Mouse (Mus musculus) lung, postnatal 0 days (tissue): Measurements from ENCODE around the gene Hint1.
"Not testable (repeated sequence)": the region's sequence is repeated elsewhere in the genome, so short reads cannot be mapped to it uniquely, and the experiment has no call there.

Experiments used
- CTCF ChIP-seq: IDR thresholded peaks from 2 replicates; pipeline ENCODE4 v1.5.1; 2016; ENCODE audit warnings: antibody characterized with exemption, mild to moderate bottlenecking
- EP300 ChIP-seq: IDR thresholded peaks from 2 replicates; pipeline ENCODE4 v1.6.1; 2016; ENCODE audit warnings: antibody characterized with exemption, mild to moderate bottlenecking, control low read depth

DNA sequence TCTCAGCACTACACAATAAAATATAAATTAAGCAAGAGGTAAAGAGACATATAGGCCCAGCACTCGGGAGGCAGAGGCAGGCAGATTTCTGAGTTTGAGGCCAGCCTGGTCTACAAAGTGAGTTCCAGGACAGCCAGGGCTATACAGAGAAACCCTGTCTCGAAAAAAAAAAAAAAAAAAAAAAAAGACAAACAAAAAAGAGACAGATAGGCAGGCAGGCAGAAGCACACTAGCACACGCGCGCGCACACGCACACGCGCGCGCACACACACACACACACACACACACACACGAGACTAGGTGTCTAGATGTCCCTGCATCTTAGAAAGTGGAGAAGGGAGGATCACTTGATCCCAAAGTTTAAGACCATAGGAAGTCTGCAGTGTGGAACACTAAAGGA, 7.3 kb upstream of the Hint1 start:
- not testable (repeated sequence) for TF ChIP-seq CTCF, EP300
